Mouse (Mus musculus) hindbrain, embryonic 12.5 days (tissue): ENCODE data around the gene Maml2. TPM values are rescaled to one million over a fixed set of nuclear protein-coding genes. Genes with fewer than 3 reads are reported as not detected.
A peak's percentile ranks its signal among the peaks of the same experiment; 100 is the strongest.

Source experiments
- ATAC-seq: fragments of 200-750 bp; cut with Nextera tagmentation; 2 replicates; pipeline ENCODE4 v1.8.0; 2017; ENCODE audit warnings: moderate TSS enrichment; ENCODE audit not compliant: low FRiP score
- H3K27ac ChIP-seq: fragments of 300-500 bp; sonication (generic); 2 replicates; pipeline ENCODE4 v1.5.1; 2016; ENCODE audit warnings: mild to moderate bottlenecking
- H3K27me3 ChIP-seq: fragments of 300-500 bp; sonication (generic); 2 replicates; pipeline ENCODE4 v1.6.1; 2016; ENCODE audit warnings: mild to moderate bottlenecking
- H3K36me3 ChIP-seq: fragments of 300-500 bp; sonication (generic); 2 replicates; pipeline ENCODE4 v1.6.1; 2016; ENCODE audit warnings: mild to moderate bottlenecking
- H3K4me1 ChIP-seq: fragments of 300-500 bp; sonication (generic); 2 replicates; pipeline ENCODE4 v1.6.1; 2016
- H3K4me2 ChIP-seq: fragments of 300-500 bp; sonication (generic); replicated peaks from 2 replicates; pipeline ENCODE4 v1.6.1; 2016; ENCODE audit warnings: mild to moderate bottlenecking
- H3K4me3 ChIP-seq: fragments of 300-500 bp; sonication (generic); 2 replicates; pipeline ENCODE4 v1.5.1; 2016; ENCODE audit warnings: mild to moderate bottlenecking
- H3K9ac ChIP-seq: fragments of 300-500 bp; sonication (generic); 2 replicates; pipeline ENCODE4 v1.6.1; 2016; ENCODE audit warnings: mild to moderate bottlenecking, moderate library complexity
- H3K9me3 ChIP-seq: fragments of 300-500 bp; sonication (generic); replicated peaks from 2 replicates; pipeline ENCODE4 v1.6.1; 2016; ENCODE audit warnings: mild to moderate bottlenecking
- WGBS: fragments of 180-500 bp; shearing (Covaris S2); methylation state at CpG from one replicate; pipeline ENCODE4 v1.1.7; 2016; 5-methylcytosine and 5-hydroxymethylcytosine counted together
- polyA plus RNA-seq: library from polyadenylated mRNA; unstranded; fragments of >200 nt; fragmentation: Nextera tagmentation; extraction: Ambion mirVana; gene quantifications from 2 replicates; pipeline ENCODE4 v1.2.1, GENCODE M21; 2016

Maml2 gene
- polyA plus RNA-seq, 1 experiment from 2014 or later: 14.1 TPM

DNA sequence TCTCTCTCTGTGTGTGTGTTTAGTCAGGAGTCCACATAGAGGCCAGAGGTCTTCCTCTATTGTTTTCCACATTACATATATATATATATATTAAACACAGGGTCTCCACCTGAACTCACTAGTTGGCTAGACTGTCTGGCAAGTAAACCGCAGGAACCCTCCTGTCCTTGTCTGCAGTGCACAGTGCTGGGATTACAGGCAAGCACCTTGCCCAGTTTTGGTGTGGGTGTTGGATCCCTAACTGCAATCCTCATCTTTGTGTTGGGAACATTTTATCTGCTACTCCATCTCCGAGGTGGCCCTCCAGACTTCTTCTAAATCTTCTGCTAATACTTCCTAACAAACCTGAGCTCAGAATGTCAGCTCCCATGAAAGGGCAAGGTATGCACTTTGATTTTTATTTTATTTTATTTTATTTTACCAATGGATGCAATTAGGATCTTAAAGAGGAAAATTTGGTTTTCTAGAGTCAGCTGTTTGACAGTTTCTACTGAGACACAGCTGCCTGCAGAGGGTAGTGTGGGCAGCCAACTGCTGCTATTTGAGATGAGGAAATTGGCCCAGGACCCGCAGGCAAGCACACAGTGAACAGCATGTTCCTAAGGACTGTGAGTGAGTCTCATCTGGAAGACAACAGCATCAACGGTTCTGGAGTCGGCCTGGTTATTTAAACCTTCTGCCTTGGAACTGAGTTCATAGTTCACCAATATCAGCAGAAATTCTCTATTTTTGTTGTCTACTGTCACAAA, 213.0 kb downstream of the Maml2 start:
- Histone ChIP-seq H3K9ac (no peak overlapping the region), H3K4me2 (no peak overlapping the region), H3K27me3 (no peaks in the 10 kb centered on the region), H3K9me3 (no peaks in the 10 kb centered on the region), H3K27ac (no peak overlapping the region), H3K4me1 (0 out of 2 replicates have a peak, but pooled peaks cover 5% of the 10 kb centered on the region), H3K36me3 (no peaks in the 10 kb centered on the region), H3K4me3 (no peak overlapping the region)
- ATAC-seq: no peak
- WGBS: 78% methylated on average over 5 of the region's 5 CpGs

DNA sequence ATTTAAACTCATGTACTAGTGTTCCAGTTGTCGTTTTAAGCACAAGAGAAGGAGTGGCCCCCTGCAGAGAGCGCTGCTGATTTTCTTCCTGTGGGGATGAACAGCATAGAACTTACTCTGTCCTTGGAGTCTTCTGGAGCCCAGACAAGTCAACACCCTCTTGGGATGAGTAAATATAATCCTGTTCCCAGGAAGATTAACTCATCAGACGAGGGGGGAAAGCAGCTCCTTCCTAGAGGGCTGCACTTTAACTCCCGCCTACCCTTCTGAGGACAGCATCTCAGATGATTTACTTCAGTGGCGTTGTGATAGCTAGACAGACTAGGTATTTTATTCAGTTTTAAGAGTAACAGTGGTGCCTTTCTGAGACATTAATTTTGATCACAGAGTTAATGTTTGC, 215.4 kb downstream of the Maml2 start:
- Histone ChIP-seq H3K4me3 (no peak overlapping the region), H3K27me3 (no peaks in the 10 kb centered on the region), H3K27ac (no peak overlapping the region), H3K9me3 (no peaks in the 10 kb centered on the region), H3K36me3 (no peaks in the 10 kb centered on the region), H3K4me2 (no peak overlapping the region), H3K4me1 (0 out of 2 replicates have a peak, but pooled peaks cover 2% of the 10 kb centered on the region), H3K9ac (no peak overlapping the region)
- ATAC-seq: no peak
- WGBS: 54% methylated on average over 5 of the region's 5 CpGs

DNA sequence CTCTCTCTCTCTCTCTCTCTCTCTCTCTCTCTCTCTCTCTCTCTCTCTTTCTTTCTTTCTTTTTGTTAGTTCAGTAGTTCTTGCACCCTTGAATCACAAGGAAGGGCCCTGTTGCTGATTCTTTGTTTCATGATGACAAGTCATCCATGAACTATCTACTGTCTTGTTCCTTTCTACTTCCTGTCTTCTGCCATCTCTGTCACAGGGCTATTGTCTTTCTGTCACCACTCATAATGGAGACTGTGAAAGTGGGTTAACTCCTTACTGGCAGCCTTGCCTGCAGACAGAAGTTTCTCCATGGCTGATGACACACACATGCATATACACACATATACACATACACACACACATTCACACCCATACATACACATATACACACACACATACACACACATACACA, 216.7 kb downstream of the Maml2 start:
- Histone ChIP-seq H3K4me3 (no peak overlapping the region), H3K9ac (no peak overlapping the region), H3K27ac (no peak overlapping the region), H3K4me2 (no peak overlapping the region), H3K9me3 (no peaks in the 10 kb centered on the region), H3K27me3 (no peaks in the 10 kb centered on the region), H3K4me1 (0 out of 2 replicates have a peak, but pooled peaks cover 2% of the 10 kb centered on the region), H3K36me3 (no peaks in the 10 kb centered on the region)
- no peak for ATAC-seq

DNA sequence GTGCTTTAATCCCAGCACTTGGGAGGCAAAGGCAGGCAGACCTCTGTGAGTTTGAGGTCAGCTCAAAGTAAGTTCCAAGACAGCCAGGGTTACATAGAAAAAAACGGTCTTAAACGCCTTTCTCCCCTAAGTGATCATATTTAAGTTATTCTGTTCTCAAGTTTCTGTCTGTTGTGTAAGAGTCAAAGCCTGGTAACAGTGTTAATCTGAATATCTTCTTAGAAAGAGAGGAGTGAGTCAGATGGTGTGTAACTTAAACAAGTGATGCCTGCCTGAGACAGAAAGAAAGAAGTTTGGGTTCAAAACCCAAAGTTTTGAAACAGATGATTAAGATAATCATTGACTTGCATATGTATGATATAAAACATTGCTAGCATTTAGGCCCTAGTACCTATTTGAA, 218.2 kb downstream of the Maml2 start:
- Histone ChIP-seq H3K4me3 (no peak overlapping the region), H3K27ac (no peak overlapping the region), H3K4me2 (no peak overlapping the region), H3K4me1 (0 out of 2 replicates have a peak, but pooled peaks cover 2% of the 10 kb centered on the region), H3K27me3 (no peaks in the 10 kb centered on the region), H3K36me3 (no peaks in the 10 kb centered on the region), H3K9ac (no peak overlapping the region), H3K9me3 (no peaks in the 10 kb centered on the region)
- 68% methylated on average over 2 of the region's 2 CpGs for WGBS
- no peak for ATAC-seq

DNA sequence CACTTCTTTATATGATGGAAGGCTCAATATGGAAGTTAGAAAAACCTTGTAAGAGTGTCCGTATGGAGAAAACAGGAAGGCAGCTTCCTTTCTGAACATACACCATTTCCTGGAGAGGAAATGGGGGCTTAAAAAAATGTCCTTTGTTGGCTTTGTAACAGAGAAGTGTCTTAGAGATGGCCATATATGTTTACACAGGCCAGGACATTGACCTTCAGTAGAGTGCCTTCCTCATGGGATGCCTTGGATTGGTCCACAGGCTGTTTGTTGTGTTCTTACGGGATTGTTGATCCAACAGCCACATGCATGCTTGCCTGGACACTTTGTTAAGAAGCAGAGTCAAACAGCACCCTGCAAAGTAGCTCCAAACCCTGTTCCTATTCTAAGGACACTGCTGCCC, 220.3 kb downstream of the Maml2 start:
- H3K4me1 ChIP-seq: 0 out of 2 replicates have a peak, but pooled peaks cover under 1% of the 10 kb centered on the region
- H3K36me3 ChIP-seq: no peaks in the 10 kb centered on the region
- 67% methylated on average over 2 of the region's 2 CpGs for WGBS
- no peak overlapping the region for H3K4me2 ChIP-seq
- no peak overlapping the region for H3K27ac ChIP-seq
- H3K4me3 ChIP-seq: no peak overlapping the region
- H3K9me3 ChIP-seq: no peaks in the 10 kb centered on the region
- no peaks in the 10 kb centered on the region for H3K27me3 ChIP-seq
- H3K9ac ChIP-seq: no peak overlapping the region
- no peak for ATAC-seq

DNA sequence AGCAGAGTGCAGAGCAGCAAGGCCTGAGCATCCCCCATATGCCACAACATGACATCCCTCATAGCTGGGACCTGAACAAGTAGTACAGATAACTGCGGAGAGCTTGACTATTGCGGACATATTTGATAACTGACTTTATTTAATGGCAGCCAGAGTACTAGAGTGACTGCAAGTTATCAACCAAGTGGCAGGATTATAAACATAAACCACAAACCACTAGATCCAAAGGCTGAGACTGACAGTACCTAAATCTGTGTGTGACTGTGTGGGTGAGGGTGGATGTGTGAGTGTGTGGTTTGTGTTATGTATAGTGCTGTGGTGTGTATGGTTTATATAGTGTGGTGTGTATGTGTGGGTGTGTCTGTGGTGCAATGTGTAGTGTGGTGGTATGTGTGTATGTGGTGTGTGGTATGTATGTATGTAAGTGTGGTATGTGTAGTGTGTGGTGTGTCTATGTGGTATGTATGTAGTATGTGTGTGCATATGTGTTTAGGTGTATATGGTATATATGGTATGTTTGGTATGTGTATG, 220.7 kb downstream of the Maml2 start:
- Histone ChIP-seq H3K4me1 (no peaks in the 10 kb centered on the region), H3K27me3 (no peaks in the 10 kb centered on the region), H3K4me3 (no peak overlapping the region), H3K9ac (no peak overlapping the region), H3K9me3 (no peaks in the 10 kb centered on the region), H3K4me2 (no peak overlapping the region), H3K36me3 (no peaks in the 10 kb centered on the region), H3K27ac (no peak overlapping the region)
- 91% methylated on average over 2 of the region's 2 CpGs for WGBS
- no peak for ATAC-seq

DNA sequence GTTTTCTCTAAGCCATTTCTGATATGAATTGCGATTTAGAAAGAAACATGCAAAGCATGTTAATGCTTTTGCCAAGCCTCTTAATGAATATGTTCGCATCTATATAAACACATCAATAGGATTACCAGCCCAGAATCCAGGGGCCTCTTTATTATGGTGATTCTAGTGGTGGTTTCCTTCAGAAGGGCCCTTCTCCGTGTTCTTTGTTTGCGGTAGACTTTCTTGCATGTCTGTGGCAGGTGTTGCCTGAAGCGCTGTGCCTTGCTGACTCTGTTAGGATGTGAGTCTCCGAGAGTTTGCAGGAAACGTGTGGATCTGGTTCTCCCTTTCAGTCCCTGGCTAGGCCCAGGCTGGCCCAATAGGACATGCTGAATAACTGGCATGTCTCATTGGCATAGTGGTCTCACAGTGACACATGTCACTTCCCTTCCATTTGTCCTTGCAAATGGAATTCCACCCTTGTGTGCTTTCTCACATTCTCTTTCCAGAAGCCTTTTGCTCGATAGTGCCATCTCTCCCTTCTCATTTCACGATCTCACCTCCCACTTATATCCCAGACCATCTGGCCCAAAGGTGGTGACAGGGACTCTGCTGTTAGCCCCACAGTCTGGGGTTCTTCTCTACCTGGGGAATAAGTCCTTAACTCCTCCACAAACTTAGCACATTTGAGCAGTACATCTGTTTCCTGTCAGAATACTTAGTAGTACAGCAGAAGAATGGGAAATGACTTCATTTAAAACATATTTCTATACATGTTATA, 224.5 kb downstream of the Maml2 start:
- H3K27me3 ChIP-seq: no peaks in the 10 kb centered on the region
- no peaks in the 10 kb centered on the region for H3K36me3 ChIP-seq
- no peaks in the 10 kb centered on the region for H3K9me3 ChIP-seq
- H3K4me2 ChIP-seq: no peak overlapping the region
- H3K4me3 ChIP-seq: no peak overlapping the region
- no peak for ATAC-seq
- peaks cover 11% of the 10 kb centered on the region for H3K4me1 ChIP-seq
- no peak overlapping the region for H3K27ac ChIP-seq
- WGBS: 72% methylated on average over 9 of the region's 9 CpGs
- H3K9ac ChIP-seq: no peak overlapping the region

DNA sequence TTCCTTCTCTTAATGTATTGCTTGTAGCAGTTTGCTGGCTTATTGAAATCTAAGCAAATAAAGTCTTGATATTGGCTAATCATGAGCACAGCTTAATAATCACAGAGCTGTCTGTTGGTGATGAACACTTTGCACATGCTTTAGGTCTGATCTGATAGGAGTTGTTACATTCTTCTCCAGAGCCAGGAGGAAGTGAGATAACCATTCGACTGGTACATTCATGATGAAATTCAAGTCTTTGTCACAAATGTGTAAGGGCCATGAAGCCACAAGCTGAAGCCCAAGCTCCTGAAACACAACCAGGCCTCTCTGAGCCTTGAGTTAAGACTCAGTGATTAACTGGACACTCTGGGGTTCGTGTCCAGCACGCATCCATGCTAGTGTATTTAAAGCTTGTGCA, 225.3 kb downstream of the Maml2 start:
- no peaks in the 10 kb centered on the region for H3K27me3 ChIP-seq
- H3K9me3 ChIP-seq: no peaks in the 10 kb centered on the region
- no peak overlapping the region for H3K27ac ChIP-seq
- 88% methylated on average over 3 of the region's 3 CpGs for WGBS
- H3K4me3 ChIP-seq: no peak overlapping the region
- H3K9ac ChIP-seq: no peak overlapping the region
- H3K4me2 ChIP-seq: no peak overlapping the region
- H3K4me1 ChIP-seq: peaks cover 14% of the 10 kb centered on the region
- ATAC-seq: no peak
- H3K36me3 ChIP-seq: no peaks in the 10 kb centered on the region

DNA sequence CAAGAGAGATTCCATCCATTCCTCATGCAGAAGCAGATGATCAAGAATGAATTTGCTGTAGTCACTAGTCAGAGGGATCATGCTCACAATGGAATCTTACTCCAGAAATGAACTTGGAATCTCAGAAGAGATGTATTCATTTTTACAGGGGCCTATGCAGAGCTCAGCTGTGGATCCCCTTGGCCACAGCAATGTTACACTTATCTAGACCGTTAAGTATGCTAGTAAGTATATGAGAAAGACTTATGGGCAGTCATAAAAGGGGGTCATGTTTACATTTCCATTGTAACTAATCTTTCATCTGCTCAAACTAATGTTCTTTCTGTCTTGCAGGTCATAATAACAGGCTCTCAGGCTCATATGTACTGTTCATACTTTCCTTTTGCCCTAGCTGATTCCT, 227.3 kb downstream of the Maml2 start:
- H3K36me3 ChIP-seq: no peaks in the 10 kb centered on the region
- peaks cover 14% of the 10 kb centered on the region for H3K4me1 ChIP-seq
- no peaks in the 10 kb centered on the region for H3K9me3 ChIP-seq
- H3K4me3 ChIP-seq: no peak overlapping the region
- H3K27me3 ChIP-seq: no peaks in the 10 kb centered on the region
- no peak overlapping the region for H3K9ac ChIP-seq
- WGBS: 70% methylated on average over 1 of the region's 1 CpGs
- H3K4me2 ChIP-seq: no peak overlapping the region
- no peak overlapping the region for H3K27ac ChIP-seq
- ATAC-seq: no peak

DNA sequence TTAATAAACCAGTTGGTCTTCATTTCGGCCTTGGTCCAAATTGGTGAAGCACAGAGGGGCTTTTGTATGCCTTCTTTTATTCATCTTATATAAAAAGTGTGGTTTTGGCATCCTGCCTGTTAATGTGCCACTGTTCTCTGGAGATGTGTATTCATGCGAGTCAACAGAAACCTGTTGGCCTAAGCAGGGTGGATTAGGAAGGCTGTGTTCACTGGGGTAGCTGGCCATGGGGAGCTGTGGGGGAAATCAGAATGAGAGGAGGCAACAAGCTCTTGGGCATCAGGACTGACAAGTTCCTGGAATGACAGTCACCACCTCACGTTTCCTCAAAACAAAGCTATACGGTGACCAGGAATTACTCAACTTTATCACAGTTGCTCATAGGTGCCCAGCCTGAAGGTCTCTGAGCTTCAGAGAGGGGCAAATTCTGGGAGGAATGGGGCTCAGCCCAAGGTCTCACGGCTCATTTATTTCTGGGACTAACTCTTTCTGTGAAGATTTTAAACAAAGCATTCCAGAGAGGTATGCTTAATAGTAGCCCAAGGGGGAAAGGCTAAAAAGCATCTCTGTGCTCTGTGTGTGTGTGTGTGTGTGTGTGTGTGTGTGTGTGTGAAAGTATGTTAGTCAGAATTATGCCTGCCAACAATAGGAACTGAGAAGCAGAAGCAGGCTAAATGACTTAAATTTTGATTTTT, 228.0 kb downstream of the Maml2 start:
- ATAC-seq: peak; percentile 53; the same call in 1 of the 2 replicates
- no peaks in the 10 kb centered on the region for H3K36me3 ChIP-seq
- H3K4me3 ChIP-seq: no peak overlapping the region
- 65% methylated on average over 5 of the region's 5 CpGs for WGBS
- peaks cover 17% of the 10 kb centered on the region for H3K4me1 ChIP-seq
- H3K9me3 ChIP-seq: no peaks in the 10 kb centered on the region
- H3K27me3 ChIP-seq: no peaks in the 10 kb centered on the region
- H3K4me2 ChIP-seq: no peak overlapping the region
- H3K9ac ChIP-seq: no peak overlapping the region
- H3K27ac ChIP-seq: no peak overlapping the region

DNA sequence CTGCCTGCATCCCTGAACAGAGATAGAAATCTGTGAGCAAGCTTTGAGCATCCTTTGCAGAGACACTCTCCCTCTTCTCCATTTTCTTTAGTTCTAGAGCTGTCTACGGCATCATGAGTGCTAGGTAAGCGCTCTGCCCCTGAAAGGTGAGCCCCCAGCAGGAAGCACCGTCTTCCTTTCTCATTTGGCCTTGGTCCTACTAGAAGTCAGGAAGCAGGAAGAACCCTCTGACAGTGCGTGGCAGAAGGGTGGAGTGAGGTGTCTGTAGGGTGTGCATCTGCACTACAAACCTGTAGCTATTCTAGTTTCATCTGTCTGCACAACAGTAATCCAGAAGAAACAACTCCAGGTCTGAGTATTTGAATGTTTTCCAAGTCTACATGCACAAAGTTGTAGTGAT, 232.8 kb downstream of the Maml2 start:
- 72% methylated on average over 4 of the region's 4 CpGs for WGBS
- no peak for ATAC-seq
- H3K36me3 ChIP-seq: no peaks in the 10 kb centered on the region
- H3K27ac ChIP-seq: no peak overlapping the region
- H3K9ac ChIP-seq: no peak overlapping the region
- H3K9me3 ChIP-seq: no peaks in the 10 kb centered on the region
- H3K4me1 ChIP-seq: peaks cover 23% of the 10 kb centered on the region
- H3K27me3 ChIP-seq: no peaks in the 10 kb centered on the region
- no peak overlapping the region for H3K4me3 ChIP-seq
- H3K4me2 ChIP-seq: no peak overlapping the region

DNA sequence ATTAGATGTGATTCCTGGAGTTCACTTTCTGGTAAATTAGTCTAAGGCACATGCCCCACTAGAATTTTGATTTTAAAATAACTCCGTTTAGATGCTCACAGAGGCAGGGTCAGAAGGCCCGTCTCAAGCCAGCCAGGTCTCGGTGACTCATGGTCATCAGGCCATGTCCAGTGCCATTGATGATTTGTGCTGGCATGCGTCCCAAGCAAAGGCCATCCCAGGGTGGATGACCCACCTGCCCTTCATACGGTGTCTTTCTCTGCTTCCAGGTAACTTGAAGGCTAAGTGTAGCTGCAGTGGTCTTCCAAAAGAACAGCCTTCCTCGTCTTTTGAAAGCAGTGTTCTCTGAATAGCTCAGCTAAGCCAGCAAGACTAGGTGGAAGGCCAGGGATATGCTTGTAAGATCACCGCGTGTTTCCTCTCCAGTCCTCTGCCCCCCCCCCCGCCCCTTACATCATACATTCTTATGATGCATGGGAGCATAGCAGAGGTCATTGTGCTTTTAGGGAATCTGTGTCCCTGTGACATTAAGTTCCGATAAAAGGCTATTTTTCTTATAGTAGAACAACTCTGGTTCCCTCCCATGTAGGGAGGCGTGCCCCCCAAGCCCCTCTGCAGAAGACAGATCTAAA, 235.4 kb downstream of the Maml2 start:
- H3K9ac ChIP-seq: no peak overlapping the region
- ATAC-seq: peak; percentile 12; the same call in 1 of the 2 replicates
- H3K4me2 ChIP-seq: no peak overlapping the region
- WGBS: 78% methylated on average over 11 of the region's 11 CpGs
- no peaks in the 10 kb centered on the region for H3K36me3 ChIP-seq
- H3K4me1 ChIP-seq: peaks cover 30% of the 10 kb centered on the region
- no peaks in the 10 kb centered on the region for H3K9me3 ChIP-seq
- no peak overlapping the region for H3K4me3 ChIP-seq
- H3K27ac ChIP-seq: no peak overlapping the region
- H3K27me3 ChIP-seq: no peaks in the 10 kb centered on the region
